Mouse (Mus musculus): ENCODE data around the gene Sept9. TPM values are rescaled to one million over a fixed set of nuclear protein-coding genes. Genes with fewer than 3 reads are reported as not detected.

Gene Sept9
- total RNA-seq (2021), result 10 to 100 TPM; 62.1 to 70.5 TPM
- long read RNA-seq, experiment 1, transcript Sept9-201 (11 exons, 3,784 nt), result minor isoform, 12 of 69 reads
- long read RNA-seq, experiment 1, transcript Sept9-204 (10 exons, 2,932 nt), result major isoform, 15 of 69 reads
- long read RNA-seq, experiment 1, partial matches to known transcripts, result 31 of 69 reads
- long read RNA-seq, experiment 1, other reads (novel, unspliced or antisense), result 3 of 69 reads
- long read RNA-seq, experiment 2, transcript Sept9-204 (10 exons, 2,932 nt), result major isoform, 23 of 65 reads
- long read RNA-seq, experiment 2, transcript Sept9-201 (11 exons, 3,784 nt), result minor isoform, 7 of 65 reads
- long read RNA-seq, experiment 2, transcript Sept9-203 (10 exons, 2,924 nt), result minor isoform, 6 of 65 reads
- long read RNA-seq, experiment 2, partial matches to known transcripts, result 20 of 65 reads
- long read RNA-seq, experiment 2, other reads (novel, unspliced or antisense), result 8 of 65 reads

GRCm38 (mm10) chr11:117199282-117200175 lies at the start of gene Sept9:
Sept9 (plus strand) TSS chr11:117199661.
- intact Hi-C loops (cut with DNase I), result no loop called here
- no peak for DNase-seq (ENCODE audit: low spot score in 2 of 2)

- no peak for DNase-seq (ENCODE audit: low spot score in 2 of 2)
- intact Hi-C loops (cut with DNase I), result no loop called here
Measured at GRCm38 (mm10) chr11:117150467-117150966, 48.9 kb upstream of the Sept9 start.

GRCm38 (mm10) chr11:117151461-117151860 lies 48.0 kb upstream of the Sept9 start:
- no peak for DNase-seq (ENCODE audit: low spot score in 2 of 2)
- intact Hi-C loops (cut with DNase I), result no loop called here

DNA sequence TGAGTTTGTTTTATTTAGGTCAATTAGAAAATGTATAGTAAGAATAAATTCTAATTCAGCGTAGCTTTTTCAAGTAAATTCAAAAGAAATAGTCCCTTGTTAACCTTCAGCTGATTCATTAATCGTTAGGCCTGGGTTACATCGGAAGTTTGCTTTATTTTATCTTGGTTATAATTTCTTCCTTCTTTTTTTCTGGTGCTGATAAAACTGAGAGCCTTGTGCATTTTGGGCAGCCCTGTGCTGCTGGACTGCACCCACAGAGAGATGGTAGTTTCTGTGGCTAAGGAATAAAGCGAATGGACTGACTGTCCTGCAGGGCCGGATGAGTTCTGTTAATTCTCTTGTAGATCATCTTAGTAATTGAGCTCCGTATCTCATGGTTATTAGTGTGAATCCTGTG lies 46.9 kb upstream of the Sept9 start:
- no peak for DNase-seq (ENCODE audit: low spot score in 2 of 2)
- intact Hi-C loops (cut with DNase I), result no loop called here

GRCm38 (mm10) chr11:117153553-117153952 lies 45.9 kb upstream of the Sept9 start:
- no peak for DNase-seq (ENCODE audit: low spot score in 2 of 2)
- intact Hi-C loops (cut with DNase I), result no loop called here

GRCm38 (mm10) chr11:117154088-117154815 lies 45.2 kb upstream of the Sept9 start:
- intact Hi-C loops (cut with DNase I), result no loop called here
- no peak for DNase-seq (ENCODE audit: low spot score in 2 of 2)

DNA sequence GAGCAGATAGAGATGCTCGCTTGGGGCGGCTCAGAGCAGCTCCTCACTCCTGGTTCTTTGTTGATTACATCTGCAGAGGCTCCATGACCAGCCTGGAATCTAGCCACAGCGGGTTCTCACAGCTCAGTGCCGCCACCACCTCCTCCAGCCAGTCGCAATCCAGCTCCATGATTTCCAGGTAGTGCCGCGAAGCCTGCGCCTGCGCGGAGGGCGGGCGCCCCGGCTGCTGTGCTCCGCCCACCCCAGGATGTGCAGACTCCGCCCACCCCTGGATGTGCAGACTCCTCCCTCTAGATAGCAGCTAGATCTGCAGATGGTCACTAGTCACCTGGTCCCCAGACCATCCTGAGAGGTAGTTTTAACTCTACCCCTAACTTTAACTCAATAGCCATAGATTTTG lies 42.7 kb upstream of the Sept9 start:
- no peak for DNase-seq (ENCODE audit: low spot score in 2 of 2)
- intact Hi-C loops (cut with DNase I), result no loop called here

DNA sequence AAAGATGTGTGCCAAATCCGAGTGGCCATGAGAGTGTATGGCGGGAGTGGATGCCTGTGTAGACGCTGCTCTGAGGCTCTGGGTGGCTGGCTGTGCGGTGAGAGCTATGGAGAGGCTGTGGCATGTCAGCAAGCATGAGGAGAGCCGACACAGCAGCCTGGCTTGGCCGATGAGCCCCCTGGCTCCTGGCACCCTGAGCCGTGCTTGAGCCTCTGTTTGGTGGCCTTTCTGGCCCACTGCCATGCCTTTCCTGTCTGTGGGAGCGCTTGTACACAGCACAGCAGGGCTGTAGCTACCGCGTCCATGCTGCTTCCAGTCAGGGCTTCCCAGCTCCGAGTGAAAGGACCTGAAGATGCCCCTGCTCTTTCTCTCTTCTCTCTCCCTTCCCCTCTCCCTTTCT lies 41.1 kb upstream of the Sept9 start:
- DNase-seq (ENCODE audit: low spot score in 2 of 2), result no peak
- intact Hi-C loops (cut with DNase I), result no loop called here

GRCm38 (mm10) chr11:117159257-117159945 lies 40.1 kb upstream of the Sept9 start:
- DNase-seq (ENCODE audit: low spot score in 2 of 2), result no peak
- intact Hi-C loops (cut with DNase I), result no loop called here

- intact Hi-C loops (cut with DNase I), result no loop called here
- DNase-seq (ENCODE audit: low spot score in 2 of 2), result no peak
Measured at GRCm38 (mm10) chr11:117159946-117160307, 39.5 kb upstream of the Sept9 start.

DNA sequence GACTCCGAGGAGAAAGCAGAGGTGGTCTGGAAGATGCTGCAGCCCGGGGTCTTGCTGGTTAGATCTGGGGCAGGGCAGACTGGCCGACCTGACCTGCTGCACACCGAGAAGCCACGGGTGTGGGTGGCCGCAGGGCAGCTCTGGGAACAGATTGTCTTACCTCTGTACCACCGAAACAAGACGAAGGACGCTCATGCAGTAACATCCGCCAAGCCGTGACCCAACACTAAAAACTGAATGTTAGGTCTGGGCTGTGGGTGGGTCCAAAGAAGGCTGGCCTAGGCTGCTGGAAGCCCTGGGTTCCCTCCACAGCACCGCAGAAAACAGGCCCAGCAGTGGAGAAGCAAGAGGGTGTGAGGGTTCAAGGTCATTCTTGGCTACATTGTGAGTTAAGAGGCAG lies 38.7 kb upstream of the Sept9 start:
- DNase-seq (ENCODE audit: low spot score in 2 of 2), result no peak
- intact Hi-C loops (cut with DNase I), result no loop called here

DNA sequence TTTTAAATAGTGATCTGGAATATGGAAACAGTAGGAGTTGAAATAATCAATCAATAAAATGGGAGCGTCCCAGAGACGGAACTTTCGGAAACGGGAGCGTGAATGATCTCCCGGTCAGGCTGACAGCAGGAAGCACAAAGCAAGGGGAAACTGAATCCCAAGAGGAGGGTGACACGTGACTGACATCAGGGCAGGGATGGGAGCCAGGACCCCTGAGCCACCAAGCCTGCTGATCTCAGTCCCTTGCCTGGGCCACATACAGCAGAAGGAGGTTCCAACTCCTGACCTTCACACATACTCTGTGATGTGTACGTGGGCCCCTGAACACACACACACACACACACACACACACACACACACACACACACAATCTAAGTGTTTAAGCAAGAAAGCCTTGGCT lies 37.9 kb upstream of the Sept9 start:
- intact Hi-C loops (cut with DNase I), result no loop called here
- no peak for DNase-seq (ENCODE audit: low spot score in 2 of 2)

- no peak for DNase-seq (ENCODE audit: low spot score in 2 of 2)
Measured at GRCm38 (mm10) chr11:117163098-117163497, 36.4 kb upstream of the Sept9 start.

DNA sequence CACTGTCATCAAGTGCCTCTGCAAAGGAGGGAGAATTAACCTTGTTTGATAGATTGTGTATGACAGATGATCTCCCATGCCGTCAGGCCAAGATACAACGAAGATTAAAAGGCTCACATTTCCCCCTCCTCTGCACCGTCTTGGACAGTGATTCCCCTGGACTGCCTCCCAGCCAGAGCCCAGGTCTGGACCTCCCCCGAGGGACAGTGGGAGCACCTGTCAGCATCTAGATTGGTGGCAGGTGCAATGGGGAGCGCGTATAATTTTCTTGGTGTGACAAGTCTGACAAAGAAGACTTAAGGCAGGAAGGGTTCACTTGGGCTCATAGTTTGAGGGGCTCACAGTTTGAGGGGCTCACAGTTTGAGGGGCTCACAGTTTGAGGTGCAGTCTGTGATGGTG lies 35.7 kb upstream of the Sept9 start:
- intact Hi-C loops (cut with DNase I), result no loop called here

More at GRCm38 (mm10) chr11:117163098-117163497, 36.4 kb upstream of the Sept9 start:
- intact Hi-C loops (cut with DNase I), result no loop called here

GRCm38 (mm10) chr11:117168278-117169087 lies 31.0 kb upstream of the Sept9 start:
- DNase-seq (ENCODE audit: low spot score in 2 of 2), result peak in 1 of 2 experiments; percentile 63
- intact Hi-C loops (cut with DNase I), result loop anchor here (5.0 kb wide), 1 partner anchor 41 kb away; no protein-coding TSS in a partner anchor

More for the DNA sequence above, 35.7 kb upstream of the Sept9 start:
- no peak for DNase-seq (ENCODE audit: low spot score in 2 of 2)

DNA sequence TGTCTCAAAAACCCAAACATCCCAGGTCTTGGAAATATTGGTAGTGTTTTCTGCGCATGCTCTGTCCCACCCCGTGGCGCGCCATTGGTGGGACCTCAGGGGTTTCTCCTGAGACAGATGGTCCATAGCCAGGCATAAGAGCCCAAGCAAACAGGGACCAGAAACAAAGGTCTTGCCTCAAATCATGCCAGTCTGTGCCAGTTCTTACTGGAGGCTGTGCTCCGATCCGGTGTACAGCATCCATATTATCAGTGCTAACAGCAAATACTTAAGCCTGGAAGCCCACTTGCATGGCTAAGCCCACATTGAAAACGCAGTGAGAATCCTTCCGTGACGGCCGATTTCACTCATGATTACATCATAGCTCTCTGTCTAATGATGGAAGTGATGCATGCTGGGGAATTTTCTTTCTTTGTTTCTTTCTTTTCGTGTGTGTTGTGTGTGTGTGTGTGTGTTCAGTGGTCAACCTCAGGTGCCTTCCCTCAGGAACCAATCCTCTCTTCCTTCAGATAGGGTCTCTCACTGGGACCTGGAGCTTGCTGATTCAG lies 30.3 kb upstream of the Sept9 start:
- no peak for DNase-seq (ENCODE audit: low spot score in 2 of 2)
- intact Hi-C loops (cut with DNase I), result loop anchor here (5.0 kb wide), 1 partner anchor 42 kb away; no protein-coding TSS in a partner anchor

DNA sequence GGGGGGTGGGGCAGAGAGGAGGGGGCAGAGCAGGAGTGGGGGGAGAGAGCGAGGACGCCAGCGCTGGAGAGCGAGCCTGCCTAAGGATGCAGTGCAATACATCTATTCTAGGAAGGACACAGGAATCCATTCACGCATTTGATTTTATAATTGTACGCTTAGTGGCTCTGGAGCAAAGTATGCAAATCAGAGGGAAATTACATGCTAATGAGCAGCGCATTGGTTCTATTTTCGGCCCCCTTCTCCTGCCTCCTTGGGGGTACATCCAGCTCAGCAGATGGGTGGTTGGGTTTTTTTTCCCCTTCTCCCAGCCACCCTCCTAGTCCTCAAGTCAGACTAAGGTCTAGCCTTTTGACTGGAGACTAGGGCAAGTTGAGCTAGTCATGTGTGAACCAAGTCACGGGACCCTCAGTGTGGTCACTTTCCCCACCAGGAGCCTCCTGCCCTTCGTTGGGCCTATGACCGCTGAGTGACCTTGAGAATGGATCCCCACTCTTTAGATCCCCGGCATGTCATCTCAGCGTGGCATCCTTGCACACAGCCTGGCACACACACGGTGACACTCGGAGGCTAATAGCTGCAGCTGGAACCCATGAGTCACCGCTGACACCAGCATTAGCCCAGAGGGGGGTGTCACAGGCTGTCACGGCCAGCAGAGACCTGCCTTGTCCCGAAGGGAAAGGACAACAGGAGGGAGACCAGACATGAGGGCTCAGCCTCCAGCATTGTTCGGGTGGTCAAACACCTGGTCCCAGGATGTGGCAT lies 29.5 kb upstream of the Sept9 start:
- intact Hi-C loops (cut with DNase I), result loop anchor here (5.0 to 10.0 kb wide), 2 partner anchors 43 to 255 kb away; partner anchors contain the start of gene Mgat5b
- peak; percentile 58 to 84 for DNase-seq (ENCODE audit: low spot score in 2 of 2)
